Mouse (Mus musculus): ENCODE results near the gene Rai1.

GRCm38 (mm10) chr11:60120586-60121262 is 15.9 kb downstream of the Rai1 start:
- no peak for TF ChIP-seq MAX (IDR thresholded peaks at IDR 0.05; ENCODE audit: low read length)
- no peak for TF ChIP-seq TBP (IDR thresholded peaks at IDR 0.05; ENCODE audit: low read depth, low read length)
- no peak for TF ChIP-seq CTCF (IDR thresholded peaks at IDR 0.05 in 2 of 3, conservative IDR thresholded peaks at IDR 0.05 in 1 of 3; ENCODE audit: control insufficient read depth in 1 of 3, insufficient read depth in 1 of 3, low read depth in 2 of 3, low read length in 3 of 3, poor library complexity in 1 of 3, severe bottlenecking in 1 of 3)
- TF ChIP-seq POLR2A (IDR thresholded peaks at IDR 0.05; ENCODE audit: control insufficient read depth in 1 of 2, insufficient read depth in 1 of 2, low read depth in 1 of 2, low read length in 2 of 2, poor library complexity in 1 of 2): no peak
- TF ChIP-seq ETS1 (IDR thresholded peaks at IDR 0.05; ENCODE audit: low read depth, low read length): no peak
- TF ChIP-seq GATA1 (IDR thresholded peaks at IDR 0.05; ENCODE audit: low read depth, low read length): peak; percentile 30; the same call in 1 of the 2 replicates
- no peak for TF ChIP-seq MAFK (IDR thresholded peaks at IDR 0.05; ENCODE audit: borderline replicate concordance, low read depth, low read length)
- peak; percentile 26; the same call in 1 of the 2 replicates for TF ChIP-seq TAL1 (IDR thresholded peaks at IDR 0.05; ENCODE audit: low read length)
- TF ChIP-seq MXI1 (IDR thresholded peaks at IDR 0.05; ENCODE audit: low read depth, low read length): no peak
- TF ChIP-seq CHD1 (IDR thresholded peaks at IDR 0.05; ENCODE audit: low read depth, low read length): no peak
- TF ChIP-seq ZKSCAN1 (IDR thresholded peaks at IDR 0.05; ENCODE audit: low read depth, low read length): no peak
- TF ChIP-seq MAZ (IDR thresholded peaks at IDR 0.05; ENCODE audit: low read depth, low read length): no peak

Data from MEL (cell line).